Mouse (Mus musculus) kidney, embryonic 14.5 days (tissue): Measurements from ENCODE around the gene Ifi207. TPM values are rescaled to one million over a fixed set of nuclear protein-coding genes. Genes with fewer than 3 reads are reported as not detected.
"Not testable (repeated sequence)": the region's sequence is repeated elsewhere in the genome, so short reads cannot be mapped to it uniquely, and the experiment has no call there.

Experiments used
- ATAC-seq: fragments of 200-750 bp; cut with Nextera tagmentation; 2 replicates; pipeline ENCODE4 v1.8.0; 2017; ENCODE audit warnings: moderate number of reproducible peaks, mild to moderate bottlenecking, moderate TSS enrichment, moderate library complexity; ENCODE audit not compliant: low FRiP score, low TSS enrichment
- H3K27ac ChIP-seq: fragments of 300-500 bp; sonication (generic); 2 replicates; pipeline ENCODE4 v1.5.1; 2014; ENCODE audit warnings: low read depth, mild to moderate bottlenecking, low read length, moderate library complexity, mixed read lengths
- H3K27me3 ChIP-seq: fragments of 300-500 bp; sonication (generic); 2 replicates; pipeline ENCODE4 v1.6.1; 2014; ENCODE audit warnings: mild to moderate bottlenecking, low read length; ENCODE audit not compliant: control insufficient read depth, insufficient read depth
- H3K36me3 ChIP-seq: fragments of 300-500 bp; sonication (generic); 2 replicates; pipeline ENCODE4 v1.6.1; 2014; ENCODE audit warnings: low read length, mixed read lengths; ENCODE audit not compliant: control insufficient read depth, insufficient read depth
- H3K4me1 ChIP-seq: fragments of 300-500 bp; sonication (generic); 2 replicates; pipeline ENCODE4 v1.6.1; 2014; ENCODE audit warnings: low read length, mixed read lengths; ENCODE audit not compliant: control insufficient read depth, insufficient read depth
- H3K4me2 ChIP-seq: fragments of 300-500 bp; sonication (generic); replicated peaks from 2 replicates; pipeline ENCODE4 v1.6.1; 2014; ENCODE audit warnings: low read depth, mild to moderate bottlenecking, low read length
- H3K4me3 ChIP-seq: fragments of 300-500 bp; sonication (generic); 2 replicates; pipeline ENCODE4 v1.5.1; 2014; ENCODE audit warnings: mild to moderate bottlenecking, low read length
- H3K9ac ChIP-seq: fragments of 300-500 bp; sonication (generic); 2 replicates; pipeline ENCODE4 v1.6.1; 2014; ENCODE audit warnings: low read depth, mild to moderate bottlenecking, low read length, moderate library complexity
- H3K9me3 ChIP-seq: fragments of 300-500 bp; sonication (generic); 2 replicates; pipeline ENCODE4 v1.6.1; 2016; ENCODE audit warnings: low read length; ENCODE audit not compliant: control insufficient read depth
- WGBS: fragments of 180-500 bp; shearing (Covaris S2); extraction: QIAGEN DNeasy Blood & Tissue Kit; methylation state at CpG from one replicate; pipeline ENCODE4 v1.1.7; 2014; 5-methylcytosine and 5-hydroxymethylcytosine counted together
- polyA plus RNA-seq: library from polyadenylated mRNA; unstranded; fragments of >200 nt; fragmentation: Nextera tagmentation; extraction: Ambion mirVana; gene quantifications from 2 replicates; pipeline ENCODE4 v1.2.1, GENCODE M21; 2014

Gene Ifi207
- polyA plus RNA-seq, 1 experiment from 2014 or later, result 1.2 TPM

DNA sequence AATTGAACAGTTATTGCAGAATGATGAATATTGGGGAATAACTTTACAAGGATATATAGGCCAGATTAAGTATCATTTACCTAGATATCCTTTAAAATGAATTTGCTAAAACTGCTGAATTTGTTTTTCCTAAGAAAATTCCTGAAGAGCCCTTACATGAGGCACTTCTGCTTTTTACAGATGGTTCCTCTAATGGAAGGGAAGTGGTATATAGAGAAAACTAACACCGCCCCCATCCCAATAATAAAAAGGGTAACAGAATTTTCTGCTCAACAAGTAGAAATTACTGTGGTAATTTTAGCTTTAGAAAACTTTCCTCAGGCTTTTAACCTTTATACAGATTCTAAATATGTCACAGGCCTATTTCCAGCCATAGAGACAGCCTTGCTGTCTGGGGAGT is 47.3 kb downstream of the Ifi207 start:
- Histone ChIP-seq H3K36me3 (no peaks in the 10 kb centered on the region), H3K27me3 (no peaks in the 10 kb centered on the region), H3K4me2 (no peak overlapping the region), H3K9me3 (no peaks in the 10 kb centered on the region), H3K4me3 (no peak overlapping the region), H3K9ac (no peak overlapping the region), H3K27ac (no peak overlapping the region), H3K4me1 (no peaks in the 10 kb centered on the region)
- WGBS, result 91% methylated on average over 1 of the region's 1 CpGs
- no peak for ATAC-seq

DNA sequence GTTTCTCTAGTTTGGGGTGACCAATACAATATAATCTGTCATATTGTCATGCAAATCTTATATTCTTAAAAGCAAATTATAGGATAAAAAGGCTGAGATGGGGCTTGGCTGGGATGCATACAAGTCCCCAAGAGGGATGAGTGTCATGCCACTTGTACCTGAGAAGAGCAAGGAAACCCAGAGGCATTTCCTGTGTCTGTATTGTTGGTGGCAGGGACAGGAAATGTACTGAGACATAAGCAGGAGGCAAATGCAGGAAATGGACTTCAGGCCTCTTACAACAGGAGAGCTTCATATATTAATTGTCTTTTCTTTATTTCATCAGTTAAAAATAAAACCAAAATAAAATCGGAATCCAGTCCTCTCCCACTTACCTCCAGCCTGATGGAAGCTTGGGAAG is 62.9 kb downstream of the Ifi207 start:
- H3K9me3 ChIP-seq, H3K27me3 ChIP-seq, H3K4me1 ChIP-seq, ATAC-seq, H3K27ac ChIP-seq, H3K9ac ChIP-seq, H3K4me3 ChIP-seq, H3K36me3 ChIP-seq, H3K4me2 ChIP-seq: not testable (repeated sequence)
- WGBS, result 71% methylated on average over 1 of the region's 1 CpGs

DNA sequence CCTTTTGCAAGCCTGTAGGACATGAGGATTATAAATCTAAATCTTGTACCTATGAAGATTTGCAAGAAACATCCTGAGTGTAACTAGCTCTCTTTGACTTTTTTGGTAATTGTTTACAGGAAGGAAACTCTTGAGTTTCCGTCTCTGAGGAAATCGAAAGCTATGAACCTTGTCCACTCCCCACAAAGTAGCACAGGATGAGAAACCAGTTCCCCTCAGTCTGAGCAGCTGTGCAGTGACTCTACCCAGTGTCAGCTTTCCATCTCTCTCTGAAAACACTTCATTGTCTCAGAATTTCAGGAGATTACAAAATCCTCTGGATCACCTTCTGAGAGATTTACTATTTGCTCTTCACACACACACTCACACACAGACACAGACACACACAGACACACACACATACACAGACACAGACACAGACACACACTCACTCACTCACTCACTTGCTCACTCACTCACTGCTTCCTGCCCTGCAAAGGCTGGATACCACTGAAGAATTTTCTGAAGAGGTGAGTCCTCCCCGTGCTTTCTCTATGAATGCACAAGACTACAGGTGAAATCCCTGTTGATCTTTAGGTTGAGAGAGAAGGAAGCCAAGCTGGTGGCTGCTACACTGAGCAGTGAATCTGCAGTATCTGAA is 68.0 kb downstream of the Ifi207 start, which contains the start of gene Ifi208:
Gene Ifi208 (plus strand): TSS at position 218 of the 640 bp plus-strand sequence.
- not testable (repeated sequence) for H3K9ac ChIP-seq, H3K36me3 ChIP-seq, H3K27ac ChIP-seq, H3K4me2 ChIP-seq, H3K9me3 ChIP-seq, H3K4me3 ChIP-seq, H3K27me3 ChIP-seq, H3K4me1 ChIP-seq, ATAC-seq
- 33% methylated on average over 3 of the region's 3 CpGs for WGBS

Other genes starting within 250 kb of the Ifi207 start
- not detected in 2 replicates for gene Ifi214, start 205.8 kb downstream of the Ifi207 start, polyA plus RNA-seq
- not detected in 2 replicates for gene Ifi213, start 142.5 kb downstream of the Ifi207 start, polyA plus RNA-seq
- 0.14 and 0.19 TPM in 2 replicates for gene Ifi209, start 110.8 kb downstream of the Ifi207 start, polyA plus RNA-seq
- gene Ifi208, start 68.1 kb downstream of the Ifi207 start, polyA plus RNA-seq, result 0.07 TPM in 1 of 2 replicates, not detected in the other
- gene Ifi204, start 25.2 kb upstream of the Ifi207 start, polyA plus RNA-seq, result 0.93 and 1.7 TPM in 2 replicates
- 0.34 and 0.79 TPM in 2 replicates for gene Ifi211, start 171.3 kb upstream of the Ifi207 start, polyA plus RNA-seq
- 1.7 and 1.8 TPM in 2 replicates for gene Mndal, start 200.7 kb upstream of the Ifi207 start, polyA plus RNA-seq
- gene Ifi203, start 200.9 kb upstream of the Ifi207 start, polyA plus RNA-seq, result 0.91 and 1.8 TPM in 2 replicates
- gene Ifi202b, start 241.0 kb upstream of the Ifi207 start, polyA plus RNA-seq, result not detected in 2 replicates